Mouse (Mus musculus) liver, adult 2 months (tissue): ENCODE data around the gene Wdr64.

Experiments used
- CTCF ChIP-seq: fragments of 200-500 bp; IDR thresholded peaks from 2 replicates; pipeline ENCODE4 v1.5.1; 2011; ENCODE audit warnings: low read depth, low read length, control low read depth
- POLR2A ChIP-seq: fragments of 200-500 bp; IDR thresholded peaks from 2 replicates; pipeline ENCODE4 v1.6.1; 2011; ENCODE audit warnings: low read length, control low read depth; ENCODE audit not compliant: insufficient read depth; ENCODE audit errors: extremely low read depth

- TF ChIP-seq CTCF (no peak), POLR2A (no peak)
Measured at GRCm38 (mm10) chr1:175828539-175828938, 130.1 kb downstream of the Wdr64 start.
